Mouse (Mus musculus): ENCODE data around the gene Chst1. TPM values are rescaled to one million over a fixed set of nuclear protein-coding genes. Genes with fewer than 3 reads are reported as not detected.

The Chst1 gene
- 7.8 and 7.9 TPM in 2 replicates for polyA plus RNA-seq (2015; fragmentation: Nextera tagmentation; extraction: Ambion mirVana)

GRCm38 (mm10) chr2:92599487-92600347 lies at the start of gene Chst1:
TSS of gene Chst1 (plus strand) at chr2:92599707.
- Histone ChIP-seq H3K4me3 (peak within 1 kb of the TSS; percentile 66), H3K27ac (peak within 1 kb of the TSS; percentile 54; the same call in 1 of the 2 replicates), H3K9ac (peak within 1 kb of the TSS; percentile 56), H3K27me3 (peaks cover 26% of the 10 kb centered on the region), H3K9me3 (no peaks in the 10 kb centered on the region), H3K4me1 (peaks cover 27% of the 10 kb centered on the region), H3K36me3 (no peaks in the 10 kb centered on the region), H3K4me2 (peak within 1 kb of the TSS; percentile 96)
- 0% methylated on average over 31 of the region's 82 CpGs for WGBS
- ATAC-seq (ENCODE audit: insufficient number of reproducible peaks, low FRiP score, low TSS enrichment, low read depth), result peak; percentile 52

DNA sequence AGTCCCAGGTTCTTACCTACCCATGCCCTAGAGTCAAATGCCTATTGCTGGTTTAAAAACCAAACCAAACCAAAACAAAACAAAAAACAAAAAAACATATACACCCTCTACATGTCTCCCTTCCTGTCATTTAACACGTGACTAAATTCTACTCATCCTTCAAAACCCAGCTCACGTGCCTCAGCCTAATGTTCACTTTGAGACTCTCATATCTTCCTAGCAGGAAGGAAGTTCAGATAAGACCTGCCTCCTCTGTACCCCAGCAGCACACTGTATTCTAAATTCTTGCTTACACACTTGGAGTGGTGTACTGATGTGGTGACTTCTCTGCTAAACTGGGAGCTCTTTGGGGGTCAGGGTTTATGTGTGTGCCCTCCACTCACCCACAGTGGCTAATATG lies 49.5 kb upstream of the Chst1 start:
- Histone ChIP-seq H3K27me3 (no peaks in the 10 kb centered on the region; the same call in 1 of the 2 replicates), H3K27ac (no peak overlapping the region), H3K9me3 (no peaks in the 10 kb centered on the region), H3K36me3 (no peaks in the 10 kb centered on the region), H3K9ac (no peak overlapping the region), H3K4me1 (no peaks in the 10 kb centered on the region), H3K4me2 (no peak overlapping the region), H3K4me3 (no peak overlapping the region)
- no peak for ATAC-seq (ENCODE audit: insufficient number of reproducible peaks, low FRiP score, low TSS enrichment, low read depth)
- WGBS, result 74% methylated on average over 2 of the region's 2 CpGs

DNA sequence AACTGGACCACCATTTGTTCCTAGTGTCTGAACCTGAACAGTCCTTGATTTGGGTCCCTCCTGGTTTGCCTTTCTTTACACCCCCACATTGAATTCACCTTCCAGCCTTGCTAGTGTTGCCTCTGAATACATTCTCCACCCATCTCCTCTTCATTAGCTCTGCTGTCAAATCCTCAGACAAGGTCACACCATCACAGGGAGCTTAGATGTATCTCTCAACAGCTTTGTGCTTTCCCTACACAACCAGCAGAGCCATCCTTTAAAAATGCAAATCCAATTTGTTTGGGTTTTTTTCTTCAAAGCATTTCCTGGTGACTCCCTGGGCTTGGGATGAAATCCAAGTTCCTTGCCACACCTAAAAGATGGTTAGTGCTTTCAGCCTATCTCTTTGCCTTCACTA lies 45.0 kb upstream of the Chst1 start:
- no peak overlapping the region for H3K27ac ChIP-seq
- H3K9ac ChIP-seq, result no peak overlapping the region

DNA sequence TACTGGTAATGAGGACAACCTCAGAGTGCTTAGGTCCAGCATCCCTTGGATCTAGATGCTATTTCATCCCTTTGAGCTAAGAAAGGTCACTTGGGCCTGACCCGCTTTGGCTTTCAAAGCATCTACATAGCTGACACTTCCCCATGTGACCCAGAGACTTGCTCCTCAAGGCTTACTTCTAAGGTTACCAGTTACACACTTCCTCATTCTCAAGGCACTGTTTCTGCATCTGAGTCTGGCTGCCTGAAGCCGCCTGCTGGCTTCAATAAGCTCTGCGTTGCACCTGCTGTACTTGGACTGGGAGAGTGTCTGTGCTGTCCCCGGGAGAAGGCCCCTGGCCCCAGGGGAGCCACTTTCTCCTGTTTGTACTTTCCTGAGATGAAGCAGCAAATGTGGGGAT lies 36.6 kb upstream of the Chst1 start:
- H3K4me3 ChIP-seq, result no peak overlapping the region
- H3K4me1 ChIP-seq, result no peaks in the 10 kb centered on the region
- no peak overlapping the region for H3K27ac ChIP-seq
- H3K4me2 ChIP-seq, result no peak overlapping the region
- H3K36me3 ChIP-seq, result no peaks in the 10 kb centered on the region
- ATAC-seq (ENCODE audit: insufficient number of reproducible peaks, low FRiP score, low TSS enrichment, low read depth), result no peak
- H3K9me3 ChIP-seq, result no peaks in the 10 kb centered on the region
- H3K27me3 ChIP-seq, result no peaks in the 10 kb centered on the region
- 57% methylated on average over 4 of the region's 4 CpGs for WGBS
- H3K9ac ChIP-seq, result no peak overlapping the region

More for the DNA sequence above, 45.0 kb upstream of the Chst1 start:
- H3K36me3 ChIP-seq, result no peaks in the 10 kb centered on the region
- no peak overlapping the region for H3K4me2 ChIP-seq
- no peak for ATAC-seq (ENCODE audit: insufficient number of reproducible peaks, low FRiP score, low TSS enrichment, low read depth)
- no peak overlapping the region for H3K4me3 ChIP-seq
- H3K27me3 ChIP-seq, result no peaks in the 10 kb centered on the region; the same call in 1 of the 2 replicates
- no peaks in the 10 kb centered on the region for H3K4me1 ChIP-seq
- H3K9me3 ChIP-seq, result no peaks in the 10 kb centered on the region

DNA sequence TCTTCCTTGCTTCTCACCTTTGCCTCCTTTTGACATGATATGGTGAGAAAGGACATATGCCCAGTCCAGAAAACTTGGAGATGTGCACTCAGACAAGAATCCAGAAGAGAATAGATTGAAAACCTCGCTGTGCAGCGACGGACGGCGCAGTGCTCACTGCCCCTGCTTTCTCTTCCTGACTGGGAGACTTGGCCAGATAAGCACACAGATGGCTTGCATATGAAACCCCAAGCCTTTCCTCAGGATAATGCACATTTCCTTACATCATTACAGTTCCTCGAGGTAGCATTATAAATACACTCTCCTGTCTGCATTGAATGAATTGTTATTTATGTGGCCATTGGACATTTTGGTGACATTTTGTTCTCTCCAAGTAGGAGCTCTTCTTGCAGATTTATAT lies 28.9 kb upstream of the Chst1 start:
- no peak overlapping the region for H3K4me2 ChIP-seq
- no peak overlapping the region for H3K27ac ChIP-seq
- H3K4me3 ChIP-seq, result no peak overlapping the region
- no peaks in the 10 kb centered on the region for H3K9me3 ChIP-seq
- no peak overlapping the region for H3K9ac ChIP-seq
- H3K27me3 ChIP-seq, result no peaks in the 10 kb centered on the region
- no peaks in the 10 kb centered on the region for H3K36me3 ChIP-seq
- no peak for ATAC-seq (ENCODE audit: insufficient number of reproducible peaks, low FRiP score, low TSS enrichment, low read depth)
- 64% methylated on average over 6 of the region's 6 CpGs for WGBS
- no peaks in the 10 kb centered on the region for H3K4me1 ChIP-seq

DNA sequence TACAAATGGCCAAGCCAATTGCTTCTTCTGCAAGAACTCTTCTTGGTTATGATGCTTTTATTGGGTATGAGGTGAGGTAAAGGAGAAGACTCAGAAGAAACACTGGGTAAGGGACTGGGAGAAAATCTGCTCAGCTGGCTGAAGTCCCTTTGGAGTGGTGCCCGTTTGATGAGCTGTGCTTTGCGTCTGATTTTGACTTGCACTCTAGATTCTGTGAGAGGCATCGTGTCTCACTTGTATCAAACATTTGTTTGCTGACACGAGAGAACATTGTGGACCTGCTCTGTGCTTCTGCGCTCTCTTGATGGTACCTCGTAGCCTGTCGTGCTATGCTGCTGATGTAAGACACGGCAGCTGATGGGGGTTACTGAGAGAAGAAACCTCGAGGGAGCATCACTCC lies 21.7 kb upstream of the Chst1 start:
- Histone ChIP-seq H3K4me2 (no peak overlapping the region), H3K9ac (no peak overlapping the region), H3K4me3 (no peak overlapping the region), H3K27ac (no peak overlapping the region), H3K27me3 (no peaks in the 10 kb centered on the region), H3K4me1 (no peaks in the 10 kb centered on the region), H3K9me3 (no peaks in the 10 kb centered on the region), H3K36me3 (no peaks in the 10 kb centered on the region)
- 74% methylated on average over 9 of the region's 9 CpGs for WGBS
- ATAC-seq (ENCODE audit: insufficient number of reproducible peaks, low FRiP score, low TSS enrichment, low read depth), result no peak

- H3K4me3 ChIP-seq, result no peak overlapping the region
- no peak overlapping the region for H3K9ac ChIP-seq
- no peaks in the 10 kb centered on the region for H3K4me1 ChIP-seq
- WGBS, result 85% methylated on average over 7 of the region's 7 CpGs
- H3K4me2 ChIP-seq, result no peak overlapping the region
- H3K27me3 ChIP-seq, result no peaks in the 10 kb centered on the region
- no peak overlapping the region for H3K27ac ChIP-seq
- ATAC-seq (ENCODE audit: insufficient number of reproducible peaks, low FRiP score, low TSS enrichment, low read depth), result no peak
- H3K36me3 ChIP-seq, result no peaks in the 10 kb centered on the region
- H3K9me3 ChIP-seq, result no peaks in the 10 kb centered on the region
Observed at GRCm38 (mm10) chr2:92581302-92581701, 18.2 kb upstream of the Chst1 start.

GRCm38 (mm10) chr2:92582596-92582995 lies 16.9 kb upstream of the Chst1 start:
- no peaks in the 10 kb centered on the region for H3K9me3 ChIP-seq
- H3K27me3 ChIP-seq, result no peaks in the 10 kb centered on the region
- no peak overlapping the region for H3K27ac ChIP-seq
- no peaks in the 10 kb centered on the region for H3K4me1 ChIP-seq
- 51% methylated on average over 5 of the region's 5 CpGs for WGBS
- H3K36me3 ChIP-seq, result no peaks in the 10 kb centered on the region
- no peak overlapping the region for H3K4me3 ChIP-seq
- no peak overlapping the region for H3K9ac ChIP-seq
- no peak for ATAC-seq (ENCODE audit: insufficient number of reproducible peaks, low FRiP score, low TSS enrichment, low read depth)
- H3K4me2 ChIP-seq, result no peak overlapping the region

- Histone ChIP-seq H3K27me3 (no peaks in the 10 kb centered on the region), H3K4me2 (no peak overlapping the region), H3K4me3 (no peak overlapping the region), H3K9me3 (no peaks in the 10 kb centered on the region), H3K36me3 (no peaks in the 10 kb centered on the region), H3K9ac (no peak overlapping the region), H3K4me1 (no peaks in the 10 kb centered on the region), H3K27ac (no peak overlapping the region)
- no peak for ATAC-seq (ENCODE audit: insufficient number of reproducible peaks, low FRiP score, low TSS enrichment, low read depth)
- 89% methylated on average over 2 of the region's 2 CpGs for WGBS
Observed at GRCm38 (mm10) chr2:92587806-92588205, 11.7 kb upstream of the Chst1 start.

DNA sequence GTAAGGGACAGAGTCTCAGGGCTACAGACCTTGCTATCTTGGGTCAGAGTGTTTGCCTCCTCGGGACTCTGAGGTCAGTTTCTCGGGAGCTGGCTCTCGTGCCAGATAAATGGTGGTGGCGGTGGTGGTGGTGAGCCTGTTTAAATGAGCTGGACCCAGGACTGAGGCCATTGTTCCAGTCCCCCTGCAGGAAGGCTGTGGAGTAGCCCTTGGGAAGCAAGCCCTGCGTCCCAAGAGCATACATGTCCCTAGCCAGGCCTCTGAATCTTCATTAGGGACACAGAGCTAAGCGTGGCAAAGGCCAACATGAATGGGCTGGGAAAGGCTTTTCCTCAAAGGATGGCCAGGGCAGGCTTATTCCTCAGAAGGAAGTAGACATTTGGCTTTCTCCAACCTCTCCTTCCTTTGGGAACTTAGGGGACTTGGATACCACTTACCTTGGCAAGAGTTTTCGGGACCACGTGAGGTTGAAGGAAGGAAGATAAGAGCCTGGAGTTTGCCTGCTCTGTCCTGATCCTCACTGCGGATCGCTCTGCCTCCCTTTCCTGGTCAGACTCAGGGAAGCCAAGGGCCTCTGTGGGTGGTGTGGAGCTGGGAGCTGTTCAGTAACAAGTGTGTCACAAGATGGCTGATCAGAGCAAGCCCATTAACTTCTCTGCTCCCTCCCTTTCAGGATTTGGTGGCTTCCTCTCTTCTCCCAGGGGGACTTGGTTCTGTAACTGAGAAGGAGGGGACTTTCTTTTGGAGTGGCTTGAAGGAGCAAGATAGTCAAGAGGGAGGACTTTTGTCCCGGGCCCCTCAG lies 4.4 kb upstream of the Chst1 start:
- H3K27me3 ChIP-seq, result peaks cover 3% of the 10 kb centered on the region; the same call in 1 of the 2 replicates
- no peak overlapping the region for H3K27ac ChIP-seq
- no peak overlapping the region for H3K4me3 ChIP-seq
- H3K9me3 ChIP-seq, result no peaks in the 10 kb centered on the region
- peaks cover 8% of the 10 kb centered on the region for H3K4me1 ChIP-seq
- WGBS, result 72% methylated on average over 11 of the region's 11 CpGs
- no peak for ATAC-seq (ENCODE audit: insufficient number of reproducible peaks, low FRiP score, low TSS enrichment, low read depth)
- no peaks in the 10 kb centered on the region for H3K36me3 ChIP-seq
- H3K9ac ChIP-seq, result no peak overlapping the region
- H3K4me2 ChIP-seq, result no peak overlapping the region

GRCm38 (mm10) chr2:92597291-92597690 lies 2.2 kb upstream of the Chst1 start:
- peaks cover 22% of the 10 kb centered on the region for H3K27me3 ChIP-seq
- no peak for ATAC-seq (ENCODE audit: insufficient number of reproducible peaks, low FRiP score, low TSS enrichment, low read depth)
- WGBS, result 19% methylated on average over 7 of the region's 7 CpGs
- H3K4me3 ChIP-seq, result no peak overlapping the region
- H3K27ac ChIP-seq, result no peak overlapping the region
- H3K9me3 ChIP-seq, result no peaks in the 10 kb centered on the region
- H3K4me2 ChIP-seq, result no peak overlapping the region
- H3K9ac ChIP-seq, result no peak overlapping the region
- no peaks in the 10 kb centered on the region for H3K36me3 ChIP-seq
- peaks cover 27% of the 10 kb centered on the region for H3K4me1 ChIP-seq

- Histone ChIP-seq H3K9me3 (no peaks in the 10 kb centered on the region), H3K27ac (no peak overlapping the region), H3K4me2 (peak overlapping the region; percentile 96), H3K4me1 (peaks cover 27% of the 10 kb centered on the region), H3K9ac (no peak overlapping the region), H3K36me3 (no peaks in the 10 kb centered on the region), H3K4me3 (peak overlapping the region; percentile 66), H3K27me3 (peaks cover 26% of the 10 kb centered on the region)
- WGBS, result 38% methylated on average over 8 of the region's 11 CpGs
- no peak for ATAC-seq (ENCODE audit: insufficient number of reproducible peaks, low FRiP score, low TSS enrichment, low read depth)
Observed at GRCm38 (mm10) chr2:92598941-92599486, 493 bp upstream of the Chst1 start.
